In genomic region chr11:32634842-32635241, GRCm38 (mm10) we compare ENCODE assay signal across 18 mouse cellular contexts. TPM values are rescaled to one million over a fixed set of nuclear protein-coding genes. Genes with fewer than 3 reads are reported as not detected.
A peak's percentile ranks its signal among the peaks of the same experiment; 100 is the strongest.
DNase-seq lines count a peak whose midpoint lies in the region; ATAC-seq and TF ChIP-seq lines count a peak whose summit lies in the region.
"Had no signal": no experiment of that assay in that cellular context is flagged by ENCODE, and none has a peak within 500 bp of the region (broad histone marks: within the 10 kb centered on the region; RNA-seq: fewer than 3 reads in every experiment).

No protein-coding gene starts in this region.

- no peak overlapping the region for H3K9ac ChIP-seq in liver, embryonic 11.5 days (ENCODE audit: low read depth, low read length)
- no peak overlapping the region for H3K9ac ChIP-seq in liver, postnatal 0 days (replicated peaks)
- peak overlapping the region; percentile 4; the same call in 1 of the 2 replicates for H3K9ac ChIP-seq in MEL (ENCODE audit: control insufficient read depth, low read depth, low read length, poor library complexity, severe bottlenecking)
- H3K9ac ChIP-seq in liver, embryonic 15.5 days, result no peak overlapping the region
- H3K9ac ChIP-seq in hindbrain, embryonic 13.5 days, result no peak overlapping the region
- H3K9ac ChIP-seq: embryonic facial prominence, embryonic 13.5 days; hindbrain, embryonic 15.5 days had no signal

- no peak overlapping the region for H3ac ChIP-seq in myocyte (ENCODE audit: control insufficient read depth, insufficient read length)

- TF ChIP-seq RAD21 in MEL (IDR thresholded peaks at IDR 0.05; ENCODE audit: low read depth, low read length), result no peak

- no peak for TF ChIP-seq EP300 in liver, postnatal 0 days (IDR thresholded peaks at IDR 0.05; ENCODE audit: low read depth)
- peak; percentile 80 to 84 for TF ChIP-seq EP300 in MEL (IDR thresholded peaks at IDR 0.05; ENCODE audit: low read depth in 1 of 2, low read length in 2 of 2)

- 48% methylated on average over 2 of the region's 2 CpGs for WGBS in liver, embryonic 11.5 days
- 38% methylated on average over 2 of the region's 2 CpGs for WGBS in liver, postnatal 0 days (ENCODE audit: insufficient replicate concordance)
- WGBS in liver, embryonic 15.5 days (ENCODE audit: insufficient replicate concordance), result 29% methylated on average over 2 of the region's 2 CpGs
- 55% methylated on average over 2 of the region's 2 CpGs for WGBS in hindbrain, embryonic 13.5 days

- H3K27ac ChIP-seq in liver, embryonic 11.5 days (ENCODE audit: low read depth, low read length), result peak overlapping the region; percentile 58; the same call in 1 of the 2 replicates
- H3K27ac ChIP-seq in liver, postnatal 0 days (ENCODE audit: low read depth), result no peak overlapping the region
- H3K27ac ChIP-seq in MEL (ENCODE audit: control insufficient read depth, low read depth, low read length), result peak overlapping the region; percentile 50
- no peak overlapping the region for H3K27ac ChIP-seq in liver, embryonic 15.5 days (replicated peaks)
- no peak overlapping the region for H3K27ac ChIP-seq in hindbrain, embryonic 13.5 days
- H3K27ac ChIP-seq: embryonic facial prominence, embryonic 13.5 days; hindbrain, embryonic 15.5 days had no signal

- no peaks in the 10 kb centered on the region for H3K9me3 ChIP-seq in liver, embryonic 11.5 days (ENCODE audit: control insufficient read depth, low read length)
- no peaks in the 10 kb centered on the region for H3K9me3 ChIP-seq in liver, postnatal 0 days (ENCODE audit: low read length)
- no peaks in the 10 kb centered on the region for H3K9me3 ChIP-seq in MEL (replicated peaks; ENCODE audit: insufficient read depth, low read length)
- no peaks in the 10 kb centered on the region for H3K9me3 ChIP-seq in liver, embryonic 15.5 days (replicated peaks)
- H3K9me3 ChIP-seq in hindbrain, embryonic 13.5 days, result no peaks in the 10 kb centered on the region
- H3K9me3 ChIP-seq: embryonic facial prominence, embryonic 13.5 days; heart, embryonic 10.5 days; hindbrain, embryonic 15.5 days had no signal

- intact Hi-C loops in gastrocnemius, postnatal 36 days (cut with DNase I), result no loop called here

- H3K36me3 ChIP-seq in liver, embryonic 11.5 days (ENCODE audit: control insufficient read depth, insufficient read depth, low read length), result no peaks in the 10 kb centered on the region
- H3K36me3 ChIP-seq in liver, postnatal 0 days (replicated peaks; ENCODE audit: insufficient read depth, low read length), result no peaks in the 10 kb centered on the region
- H3K36me3 ChIP-seq in MEL (ENCODE audit: control insufficient read depth in 1 of 2, insufficient read depth in 2 of 2, low read length in 2 of 2), result peaks cover 0 to 20% of the 10 kb centered on the region in 2 experiments; a peak in 2 of 4 replicates
- no peaks in the 10 kb centered on the region for H3K36me3 ChIP-seq in liver, embryonic 15.5 days (replicated peaks)
- H3K36me3 ChIP-seq in myocyte (ENCODE audit: control insufficient read depth, insufficient read depth), result no peaks in the 10 kb centered on the region
- no peaks in the 10 kb centered on the region for H3K36me3 ChIP-seq in hindbrain, embryonic 13.5 days
- H3K36me3 ChIP-seq: embryonic facial prominence, embryonic 13.5 days; heart, embryonic 10.5 days; hindbrain, embryonic 15.5 days had no signal

- H3K79me2 ChIP-seq in MEL (ENCODE audit: control insufficient read depth, insufficient read depth, low read length, poor library complexity) (no peaks in the 10 kb centered on the region), myocyte (ENCODE audit: control insufficient read depth, insufficient read depth) (no peaks in the 10 kb centered on the region)

- TF ChIP-seq POLR2A in MEL (IDR thresholded peaks at IDR 0.05; ENCODE audit: control insufficient read depth in 1 of 2, insufficient read depth in 1 of 2, low read depth in 1 of 2, low read length in 2 of 2, poor library complexity in 1 of 2) (no peak), myocyte (IDR thresholded peaks at IDR 0.05; ENCODE audit: insufficient read length, low read depth) (no peak)

- TF ChIP-seq CTCF in liver, postnatal 0 days (IDR thresholded peaks at IDR 0.05; ENCODE audit: low read depth), result no peak
- no peak for TF ChIP-seq CTCF in MEL (IDR thresholded peaks at IDR 0.05 in 2 of 3, conservative IDR thresholded peaks at IDR 0.05 in 1 of 3; ENCODE audit: control insufficient read depth in 1 of 3, insufficient read depth in 1 of 3, low read depth in 2 of 3, low read length in 3 of 3, poor library complexity in 1 of 3, severe bottlenecking in 1 of 3)

- H3K4me1 ChIP-seq in liver, embryonic 11.5 days (replicated peaks; ENCODE audit: control insufficient read depth, insufficient read depth, low read length), result peaks cover 13% of the 10 kb centered on the region
- peaks cover 6% of the 10 kb centered on the region; the same call in 1 of the 2 replicates for H3K4me1 ChIP-seq in liver, postnatal 0 days (ENCODE audit: insufficient read depth)
- H3K4me1 ChIP-seq in MEL (ENCODE audit: control insufficient read depth in 1 of 2, insufficient read depth in 2 of 2, low read length in 2 of 2), result peaks cover 11 to 28% of the 10 kb centered on the region in 2 experiments
- H3K4me1 ChIP-seq in liver, embryonic 15.5 days (replicated peaks), result peaks cover 34% of the 10 kb centered on the region
- no peaks in the 10 kb centered on the region for H3K4me1 ChIP-seq in hindbrain, embryonic 13.5 days (replicated peaks)
- H3K4me1 ChIP-seq: hindbrain, embryonic 15.5 days had no signal

- H3K4me2 ChIP-seq in liver, embryonic 11.5 days, result no peak overlapping the region
- H3K4me2 ChIP-seq in liver, postnatal 0 days (ENCODE audit: low read depth, low read length), result no peak overlapping the region
- H3K4me2 ChIP-seq in liver, embryonic 15.5 days, result no peak overlapping the region
- no peak overlapping the region for H3K4me2 ChIP-seq in myocyte (ENCODE audit: low read depth)
- no peak overlapping the region for H3K4me2 ChIP-seq in hindbrain, embryonic 13.5 days
- H3K4me2 ChIP-seq: embryonic facial prominence, embryonic 13.5 days; hindbrain, embryonic 15.5 days had no signal

- no peaks in the 10 kb centered on the region for H3K27me3 ChIP-seq in liver, embryonic 11.5 days (replicated peaks; ENCODE audit: control insufficient read depth, insufficient read depth, low read length)
- H3K27me3 ChIP-seq in liver, postnatal 0 days (ENCODE audit: insufficient read depth, low read length), result no peaks in the 10 kb centered on the region
- H3K27me3 ChIP-seq in MEL (ENCODE audit: control insufficient read depth in 1 of 2, insufficient read depth in 2 of 2, low read length in 2 of 2), result no peaks in the 10 kb centered on the region
- H3K27me3 ChIP-seq in liver, embryonic 15.5 days, result no peaks in the 10 kb centered on the region
- no peaks in the 10 kb centered on the region for H3K27me3 ChIP-seq in myocyte (ENCODE audit: control insufficient read depth, insufficient read depth, insufficient read length)
- no peaks in the 10 kb centered on the region for H3K27me3 ChIP-seq in hindbrain, embryonic 13.5 days
- H3K27me3 ChIP-seq: embryonic facial prominence, embryonic 13.5 days; hindbrain, embryonic 15.5 days had no signal

- DNase-seq in liver, embryonic 11.5 days (ENCODE audit: low spot score), result no peak
- DNase-seq in liver, postnatal 0 days, result no peak
- DNase-seq in MEL (ENCODE audit: low read depth, low spot score), result peak; percentile 78
- no peak for DNase-seq in gastrocnemius, postnatal 36 days
- no peak for DNase-seq in right cerebral cortex, postnatal 36 days (ENCODE audit: low spot score in 2 of 2)
- DNase-seq: adrenal gland, postnatal 10 days; cerebellum, adult 11 months; cerebellum, adult 8-10 months; cerebellum, postnatal 25 days; heart, adult 18-20 months; heart, postnatal 10 days had no signal

- H3K4me3 ChIP-seq in liver, embryonic 11.5 days (ENCODE audit: low read depth, low read length), result no peak overlapping the region
- no peak overlapping the region for H3K4me3 ChIP-seq in liver, postnatal 0 days (ENCODE audit: low read depth, low read length)
- no peak overlapping the region; a peak in 1 of 4 replicates for H3K4me3 ChIP-seq in MEL (ENCODE audit: control insufficient read depth in 1 of 2, insufficient read depth in 1 of 2, low read depth in 2 of 2, low read length in 2 of 2)
- no peak overlapping the region for H3K4me3 ChIP-seq in liver, embryonic 15.5 days (replicated peaks)
- H3K4me3 ChIP-seq in myocyte, result no peak overlapping the region
- H3K4me3 ChIP-seq in hindbrain, embryonic 13.5 days, result no peak overlapping the region
- H3K4me3 ChIP-seq: embryonic facial prominence, embryonic 13.5 days; heart, embryonic 10.5 days; hindbrain, embryonic 15.5 days had no signal

- peak; percentile 69; the same call in 1 of the 2 replicates for ATAC-seq in liver, embryonic 11.5 days (replicated peaks; ENCODE audit: low FRiP score)
- no peak for ATAC-seq in liver, postnatal 0 days
- ATAC-seq in liver, embryonic 15.5 days (ENCODE audit: insufficient read depth), result peak; percentile 40; the same call in 1 of the 2 replicates
- no peak for ATAC-seq in hindbrain, embryonic 13.5 days (ENCODE audit: low FRiP score)
- ATAC-seq: forebrain, embryonic 14.5 days had no signal

TF ChIP-seq in MEL, 35 proteins besides CTCF, POLR2A, EP300 and RAD21 (continues in another document):
- TF ChIP-seq MYC (IDR thresholded peaks at IDR 0.05; ENCODE audit: low read depth, low read length) (peak; percentile 64; the same call in 1 of the 2 replicates), POLR2AphosphoS5 (IDR thresholded peaks at IDR 0.05; ENCODE audit: borderline replicate concordance, low read depth, low read length) (no peak), UBTF (IDR thresholded peaks at IDR 0.05; ENCODE audit: borderline replicate concordance, insufficient read depth, low read depth, low read length) (no peak), MXI1 (IDR thresholded peaks at IDR 0.05; ENCODE audit: low read depth, low read length) (peak; percentile 43)

TF ChIP-seq in myocyte, 11 proteins besides CTCF, POLR2A, EP300 and RAD21:
- TF ChIP-seq TCF12 (IDR thresholded peaks at IDR 0.05; ENCODE audit: insufficient read depth, poor library complexity, severe bottlenecking), result no peak
- peak; percentile 45 for TF ChIP-seq USF1 (IDR thresholded peaks at IDR 0.05; ENCODE audit: low read depth)
- TF ChIP-seq CEBPB (IDR thresholded peaks at IDR 0.05; ENCODE audit: insufficient read depth, poor library complexity, severe bottlenecking), result no peak

RNA-seq across cellular contexts. Expression of gene Fbxw11, which starts 7.7 kb away (rescaled TPM):
- polyA plus RNA-seq in liver, embryonic 11.5 days (2014; fragmentation: Nextera tagmentation; extraction: Ambion mirVana), result 44.2 and 54.1 TPM in 2 replicates
- 14.1 and 15.4 TPM in 2 replicates for polyA plus RNA-seq in liver, postnatal 0 days (2015; fragmentation: Nextera tagmentation; extraction: Ambion mirVana)
- 53.5 and 59.6 TPM in 2 replicates for total RNA-seq in MEL (2012; rRNA removed)
- 10 to 100 TPM; 35.4 to 98.5 TPM for polyA plus RNA-seq in MEL (2012; ENCODE audit: insufficient read depth in 1 of 2, insufficient read length in 2 of 2, low read depth in 1 of 2, low replicate concordance in 2 of 2, missing spikeins in 1 of 2)
- 19.1 and 19.5 TPM in 2 replicates for polyA plus RNA-seq in liver, embryonic 15.5 days (2015; fragmentation: Nextera tagmentation; extraction: Ambion mirVana)
- 44.5 TPM for polyA plus RNA-seq in myocyte (2012; fragmentation: generic; extraction: Trizol)
- 10 to 100 TPM; 51.0 to 52.6 TPM for total RNA-seq in gastrocnemius, postnatal 36 days (2021)
- 116 and 118 TPM in 2 replicates for polyA plus RNA-seq in hindbrain, embryonic 13.5 days (2015; fragmentation: Nextera tagmentation; extraction: Ambion mirVana)

Comparison
In these comparisons a context has a peak if more than half of its experiments do, and no peak if none do; other contexts are left out.
1. ATAC-seq: peak in liver, embryonic 11.5 days (single experiment) and liver, embryonic 15.5 days (single experiment); none in liver, postnatal 0 days (single experiment) and hindbrain, embryonic 13.5 days (single experiment).
2. H3K27ac ChIP-seq: peak in liver, embryonic 11.5 days (single experiment) and MEL (single experiment); none in liver, postnatal 0 days (single experiment), liver, embryonic 15.5 days (single experiment) and hindbrain, embryonic 13.5 days (single experiment).